Mouse (Mus musculus) embryonic stem cell, embryonic (primary cell): ENCODE data around the gene Grtp1.

ENCODE experiments used
- CTCF ChIA-PET, 4 experiments: fragments of 300-600 bp in 2 of 4; fragments of 350-600 bp in 2 of 4; sonication (Branson Sonifier 250); formaldehyde crosslinking; loops; one replicate each; lab custom pipeline; 2022; ENCODE audit warnings: inconsistent platforms in 2 of 4; lab: Charles Lee
- POLR2A ChIA-PET, 4 experiments: fragments of 300-600 bp in 2 of 4; fragments of 350-600 bp in 2 of 4; sonication (Branson Sonifier 250); formaldehyde crosslinking; loops; one replicate each; lab custom pipeline; 2022; ENCODE audit warnings: antibody characterized with exemption in 4 of 4, inconsistent platforms in 1 of 4; lab: Charles Lee

Grtp1 gene

DNA sequence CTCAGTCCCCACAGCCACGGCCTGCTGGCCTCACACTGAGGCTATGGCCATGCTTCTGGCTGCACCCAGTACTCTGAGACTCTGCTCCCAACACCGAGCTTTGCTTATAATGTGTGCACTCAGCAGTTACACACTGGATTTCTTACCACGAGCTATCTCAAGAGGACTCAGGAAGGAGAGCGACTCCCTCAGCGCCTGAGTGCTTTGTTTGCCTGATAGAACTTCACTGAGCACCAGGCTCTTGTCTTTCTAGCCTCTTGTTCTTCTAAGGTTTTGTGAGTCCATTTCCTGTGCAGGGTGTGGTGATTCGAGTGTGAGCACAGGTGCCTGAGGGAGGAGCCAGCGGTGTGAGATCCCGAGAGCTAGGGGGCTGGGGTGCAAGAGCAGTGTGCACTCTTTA is 75.5 kb downstream of the Grtp1 start:
- ChIA-PET POLR2A (interaction anchor here in 3 of 4 experiments (0.6 to 2.4 kb wide), 8 partner anchors 14 to 703 kb away, joined by 3 to 7 read pairs (median 3); partner anchors contain the start of gene Lamp1 (in 1 of the 3)), CTCF (no interaction called here)

- ChIA-PET POLR2A (interaction anchor here in 2 of 4 experiments (1.2 to 2.3 kb wide), 2 partner anchors 17 to 18 kb away, joined by 3 to 6 read pairs; partner anchors contain the start of genes Cul4a (in 1 of the 2) and Pcid2 (in 1 of the 2)), CTCF (no interaction called here)
These were observed 77.5 kb downstream of the Grtp1 start for GRCm38 (mm10) chr8:13122887-13123421.
